7 mouse cellular contexts compared by ENCODE assay signal in the genomic region with DNA sequence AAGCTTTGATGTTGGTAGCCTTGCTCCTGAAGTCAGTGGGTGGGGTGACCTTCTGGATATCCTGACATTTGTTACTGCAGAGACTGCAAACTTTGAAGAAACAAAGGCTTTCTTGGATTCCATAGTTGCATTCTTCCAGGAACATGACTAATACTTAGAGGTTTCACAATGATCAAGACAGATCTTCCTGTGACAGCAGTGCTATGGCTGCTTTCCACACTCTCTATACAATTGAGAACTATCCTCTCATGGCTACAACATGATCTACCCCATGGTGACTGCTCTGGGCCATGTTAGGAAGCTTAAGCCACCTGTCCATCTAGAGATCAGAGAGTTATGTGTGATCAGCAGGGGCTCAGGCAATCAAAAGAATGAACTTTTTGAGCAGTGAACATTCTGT.
"Had no signal": no experiment of that assay in that cellular context is flagged by ENCODE, and none has a peak within 500 bp of the region (broad histone marks: within the 10 kb centered on the region; RNA-seq: fewer than 3 reads in every experiment).

No protein-coding gene starts in this region.

- DNase-seq: kidney, adult 2 months; kidney, postnatal 14 days; liver, embryonic 13.5 days; liver, postnatal 0 days; right cerebral cortex, adult 18-20 months; thymus, adult 18-20 months; thymus, postnatal 14 days had no signal
